Mouse (Mus musculus): ENCODE data around the gene Steap1. TPM values are rescaled to one million over a fixed set of nuclear protein-coding genes. Genes with fewer than 3 reads are reported as not detected.

Gene Steap1
- polyA plus RNA-seq, 1 experiment from 2014 or later: 10.3 TPM

DNA sequence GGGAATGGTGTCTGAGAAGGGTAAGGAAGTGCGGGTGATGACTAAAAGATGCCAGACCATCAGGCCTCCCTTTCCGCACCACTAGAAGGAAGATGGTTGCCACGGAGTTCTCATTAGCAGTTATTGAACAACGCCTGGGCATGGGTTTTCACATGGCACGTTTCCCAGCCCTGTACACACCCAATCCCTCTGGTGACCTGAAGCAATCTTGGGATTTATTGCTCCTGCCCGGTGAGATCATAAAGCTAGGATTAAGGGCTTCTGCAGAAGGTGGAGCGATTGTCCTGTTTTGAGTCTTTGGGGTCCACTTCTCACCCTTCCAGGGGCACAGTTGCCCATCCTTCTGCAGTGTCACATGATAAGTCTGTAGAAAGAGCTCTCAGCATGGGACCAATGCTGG is 26.9 kb downstream of the Steap1 start:
- ATAC-seq (ENCODE audit: low FRiP score, low TSS enrichment): no peak
- Histone ChIP-seq H3K27ac (ENCODE audit: low read depth, low read length) (no peak overlapping the region), H3K4me3 (ENCODE audit: low read length) (no peak overlapping the region), H3K4me1 (ENCODE audit: control insufficient read depth, insufficient read depth, low read length) (no peaks in the 10 kb centered on the region), H3K36me3 (ENCODE audit: control insufficient read depth, insufficient read depth, low read length) (no peaks in the 10 kb centered on the region), H3K27me3 (ENCODE audit: control insufficient read depth, insufficient read depth, low read length) (no peaks in the 10 kb centered on the region), H3K9ac (ENCODE audit: low read depth, low read length) (no peak overlapping the region), H3K9me3 (ENCODE audit: control insufficient read depth, low read length) (no peaks in the 10 kb centered on the region), H3K4me2 (replicated peaks; ENCODE audit: low read depth, low read length) (no peak overlapping the region)
- WGBS: 73% methylated on average over 7 of the region's 7 CpGs

- WGBS: 80% methylated on average over 4 of the region's 4 CpGs
- H3K27ac ChIP-seq (ENCODE audit: low read depth, low read length): no peak overlapping the region
- H3K36me3 ChIP-seq (ENCODE audit: control insufficient read depth, insufficient read depth, low read length): no peaks in the 10 kb centered on the region
These were observed 38.1 kb downstream of the Steap1 start for GRCm38 (mm10) chr5:5711032-5711431.

DNA sequence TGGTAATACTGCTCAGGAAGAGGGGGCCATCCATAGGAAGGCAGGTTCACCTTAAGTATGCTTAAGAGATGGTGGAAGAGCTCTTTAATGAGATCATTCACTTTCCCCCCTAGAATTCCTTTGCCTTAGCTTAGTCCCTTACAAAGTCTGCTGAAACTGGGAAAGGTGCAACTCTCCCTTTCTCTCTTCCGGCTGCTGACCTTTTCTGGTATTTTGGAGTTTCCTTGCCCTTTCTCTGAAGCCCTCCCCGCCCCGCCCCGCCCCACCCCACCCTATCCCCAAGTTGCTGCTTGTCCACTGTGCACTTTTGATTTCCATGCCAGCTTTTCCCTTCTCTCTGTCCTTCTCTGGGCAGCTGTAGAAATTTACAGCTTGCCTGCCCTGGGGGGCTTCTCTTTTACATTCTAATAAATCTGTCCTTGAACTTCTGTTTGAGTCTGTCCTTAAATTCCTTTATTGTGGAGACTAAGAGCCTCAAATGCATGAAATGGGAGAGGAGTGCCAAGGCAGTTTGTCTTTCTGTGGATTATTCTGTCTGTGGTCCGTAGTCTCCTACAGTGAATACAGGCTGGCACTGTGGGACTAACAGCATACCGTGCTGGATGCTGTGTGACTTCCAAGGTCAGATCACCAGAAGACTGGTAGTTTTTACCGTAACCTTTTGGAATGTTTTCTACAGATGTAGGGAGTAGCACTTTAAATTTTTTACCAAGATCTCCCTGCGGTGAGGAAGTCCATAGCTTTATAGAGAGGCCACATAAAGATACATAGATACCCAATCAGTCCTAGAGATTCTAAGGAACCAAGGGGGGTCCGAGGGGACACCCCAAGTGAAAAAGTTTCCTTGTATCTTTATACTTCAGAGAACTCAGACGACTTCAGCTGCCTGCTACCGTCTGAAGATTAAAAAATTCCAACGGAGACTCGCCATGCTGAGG is 41.5 kb downstream of the Steap1 start:
- Histone ChIP-seq H3K4me2 (replicated peaks; ENCODE audit: low read depth, low read length) (no peak overlapping the region), H3K9ac (ENCODE audit: low read depth, low read length) (no peak overlapping the region), H3K27me3 (ENCODE audit: control insufficient read depth, insufficient read depth, low read length) (no peaks in the 10 kb centered on the region), H3K4me1 (ENCODE audit: control insufficient read depth, insufficient read depth, low read length) (no peaks in the 10 kb centered on the region), H3K27ac (ENCODE audit: low read depth, low read length) (no peak overlapping the region), H3K4me3 (ENCODE audit: low read length) (no peak overlapping the region), H3K9me3 (ENCODE audit: control insufficient read depth, low read length) (no peaks in the 10 kb centered on the region), H3K36me3 (ENCODE audit: control insufficient read depth, insufficient read depth, low read length) (no peaks in the 10 kb centered on the region)
- 47% methylated on average over 13 of the region's 13 CpGs for WGBS
- ATAC-seq (ENCODE audit: low FRiP score, low TSS enrichment): no peak

More at GRCm38 (mm10) chr5:5711032-5711431, 38.1 kb downstream of the Steap1 start:
- H3K4me1 ChIP-seq (ENCODE audit: control insufficient read depth, insufficient read depth, low read length): no peaks in the 10 kb centered on the region
- no peak overlapping the region for H3K9ac ChIP-seq (ENCODE audit: low read depth, low read length)
- no peak overlapping the region for H3K4me3 ChIP-seq (ENCODE audit: low read length)
- H3K4me2 ChIP-seq (replicated peaks; ENCODE audit: low read depth, low read length): no peak overlapping the region
- H3K27me3 ChIP-seq (ENCODE audit: control insufficient read depth, insufficient read depth, low read length): no peaks in the 10 kb centered on the region
- H3K9me3 ChIP-seq (ENCODE audit: control insufficient read depth, low read length): no peaks in the 10 kb centered on the region
- ATAC-seq (ENCODE audit: low FRiP score, low TSS enrichment): no peak

- peak; percentile 91 for ATAC-seq (ENCODE audit: low FRiP score, low TSS enrichment)
- H3K4me3 ChIP-seq (ENCODE audit: low read length): no peak overlapping the region
These were observed 44.1 kb downstream of the Steap1 start for GRCm38 (mm10) chr5:5705019-5705418.

DNA sequence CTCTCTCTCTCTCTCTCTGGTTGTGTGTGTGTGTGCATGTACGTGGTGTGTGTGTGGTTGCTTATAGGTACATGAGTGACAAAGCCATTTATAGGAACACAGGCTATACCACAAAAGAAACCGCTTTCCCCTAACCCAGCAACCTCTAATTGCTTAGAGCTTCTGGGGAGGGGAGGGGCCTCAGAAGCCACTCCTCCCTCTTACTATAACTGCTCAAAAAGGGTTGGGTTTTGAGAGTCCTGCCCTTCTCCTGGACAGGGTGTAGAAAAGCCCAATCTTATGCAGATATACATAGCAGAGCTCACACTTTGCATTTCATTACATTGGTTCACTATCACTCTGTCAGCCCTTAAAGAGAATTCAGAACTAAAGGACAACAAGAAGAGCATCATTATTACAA is 48.7 kb downstream of the Steap1 start:
- Histone ChIP-seq H3K9me3 (ENCODE audit: control insufficient read depth, low read length) (no peaks in the 10 kb centered on the region), H3K4me3 (ENCODE audit: low read length) (no peak overlapping the region), H3K36me3 (ENCODE audit: control insufficient read depth, insufficient read depth, low read length) (no peaks in the 10 kb centered on the region), H3K4me2 (replicated peaks; ENCODE audit: low read depth, low read length) (no peak overlapping the region), H3K4me1 (ENCODE audit: control insufficient read depth, insufficient read depth, low read length) (no peaks in the 10 kb centered on the region), H3K27me3 (ENCODE audit: control insufficient read depth, insufficient read depth, low read length) (no peaks in the 10 kb centered on the region), H3K27ac (ENCODE audit: low read depth, low read length) (no peak overlapping the region), H3K9ac (ENCODE audit: low read depth, low read length) (no peak overlapping the region)
- WGBS: 100% methylated on average over 2 of the region's 2 CpGs
- no peak for ATAC-seq (ENCODE audit: low FRiP score, low TSS enrichment)

More at GRCm38 (mm10) chr5:5705019-5705418, 44.1 kb downstream of the Steap1 start:
- no peaks in the 10 kb centered on the region for H3K9me3 ChIP-seq (ENCODE audit: control insufficient read depth, low read length)
- WGBS: 11% methylated on average over 2 of the region's 2 CpGs
- H3K4me2 ChIP-seq (replicated peaks; ENCODE audit: low read depth, low read length): no peak overlapping the region
- H3K4me1 ChIP-seq (ENCODE audit: control insufficient read depth, insufficient read depth, low read length): no peaks in the 10 kb centered on the region
- H3K9ac ChIP-seq (ENCODE audit: low read depth, low read length): no peak overlapping the region
- no peaks in the 10 kb centered on the region for H3K27me3 ChIP-seq (ENCODE audit: control insufficient read depth, insufficient read depth, low read length)
- H3K27ac ChIP-seq (ENCODE audit: low read depth, low read length): no peak overlapping the region
- no peaks in the 10 kb centered on the region for H3K36me3 ChIP-seq (ENCODE audit: control insufficient read depth, insufficient read depth, low read length)

- no peak for ATAC-seq (ENCODE audit: low FRiP score, low TSS enrichment)
These were observed 50.3 kb downstream of the Steap1 start for GRCm38 (mm10) chr5:5698830-5699229.

DNA sequence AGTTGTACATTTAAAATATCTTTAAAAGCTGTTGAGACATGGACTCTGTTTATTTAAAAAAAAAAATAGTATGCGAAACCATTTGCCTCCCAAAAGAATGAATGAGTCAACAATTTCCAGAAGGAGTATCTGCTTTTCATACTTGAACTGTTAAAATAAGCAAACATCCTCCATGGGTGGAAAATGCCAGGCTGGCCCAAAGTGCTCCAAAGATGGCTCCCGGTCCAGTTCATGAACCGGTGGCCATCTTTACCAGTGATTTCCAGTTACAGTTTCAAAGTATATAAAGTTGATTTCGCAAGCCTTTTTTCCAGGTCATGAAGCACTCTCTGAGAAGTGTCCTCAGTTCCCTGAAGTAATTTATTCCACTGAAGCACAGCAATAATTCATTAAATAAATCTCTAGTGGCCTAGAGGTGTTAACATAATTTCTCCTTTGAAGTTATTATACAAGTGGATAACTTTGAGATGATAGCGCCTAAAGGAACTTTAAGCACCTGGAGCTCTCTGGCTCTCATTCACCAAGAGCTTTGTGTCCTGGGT is 53.7 kb downstream of the Steap1 start:
- no peak for ATAC-seq (ENCODE audit: low FRiP score, low TSS enrichment)
- WGBS: 87% methylated on average over 5 of the region's 5 CpGs
- no peak overlapping the region for H3K4me3 ChIP-seq (ENCODE audit: low read length)
- H3K4me2 ChIP-seq (replicated peaks; ENCODE audit: low read depth, low read length): no peak overlapping the region
- no peak overlapping the region for H3K27ac ChIP-seq (ENCODE audit: low read depth, low read length)
- H3K27me3 ChIP-seq (ENCODE audit: control insufficient read depth, insufficient read depth, low read length): no peaks in the 10 kb centered on the region
- H3K9ac ChIP-seq (ENCODE audit: low read depth, low read length): no peak overlapping the region
- H3K36me3 ChIP-seq (ENCODE audit: control insufficient read depth, insufficient read depth, low read length): no peaks in the 10 kb centered on the region
- H3K4me1 ChIP-seq (ENCODE audit: control insufficient read depth, insufficient read depth, low read length): no peaks in the 10 kb centered on the region
- H3K9me3 ChIP-seq (ENCODE audit: control insufficient read depth, low read length): no peaks in the 10 kb centered on the region

More at GRCm38 (mm10) chr5:5698830-5699229, 50.3 kb downstream of the Steap1 start:
- Histone ChIP-seq H3K9me3 (ENCODE audit: control insufficient read depth, low read length) (no peaks in the 10 kb centered on the region), H3K27me3 (ENCODE audit: control insufficient read depth, insufficient read depth, low read length) (no peaks in the 10 kb centered on the region), H3K36me3 (ENCODE audit: control insufficient read depth, insufficient read depth, low read length) (no peaks in the 10 kb centered on the region), H3K4me3 (ENCODE audit: low read length) (no peak overlapping the region), H3K4me2 (replicated peaks; ENCODE audit: low read depth, low read length) (no peak overlapping the region), H3K27ac (ENCODE audit: low read depth, low read length) (no peak overlapping the region), H3K9ac (ENCODE audit: low read depth, low read length) (no peak overlapping the region), H3K4me1 (ENCODE audit: control insufficient read depth, insufficient read depth, low read length) (no peaks in the 10 kb centered on the region)
- WGBS: 67% methylated on average over 3 of the region's 3 CpGs

DNA sequence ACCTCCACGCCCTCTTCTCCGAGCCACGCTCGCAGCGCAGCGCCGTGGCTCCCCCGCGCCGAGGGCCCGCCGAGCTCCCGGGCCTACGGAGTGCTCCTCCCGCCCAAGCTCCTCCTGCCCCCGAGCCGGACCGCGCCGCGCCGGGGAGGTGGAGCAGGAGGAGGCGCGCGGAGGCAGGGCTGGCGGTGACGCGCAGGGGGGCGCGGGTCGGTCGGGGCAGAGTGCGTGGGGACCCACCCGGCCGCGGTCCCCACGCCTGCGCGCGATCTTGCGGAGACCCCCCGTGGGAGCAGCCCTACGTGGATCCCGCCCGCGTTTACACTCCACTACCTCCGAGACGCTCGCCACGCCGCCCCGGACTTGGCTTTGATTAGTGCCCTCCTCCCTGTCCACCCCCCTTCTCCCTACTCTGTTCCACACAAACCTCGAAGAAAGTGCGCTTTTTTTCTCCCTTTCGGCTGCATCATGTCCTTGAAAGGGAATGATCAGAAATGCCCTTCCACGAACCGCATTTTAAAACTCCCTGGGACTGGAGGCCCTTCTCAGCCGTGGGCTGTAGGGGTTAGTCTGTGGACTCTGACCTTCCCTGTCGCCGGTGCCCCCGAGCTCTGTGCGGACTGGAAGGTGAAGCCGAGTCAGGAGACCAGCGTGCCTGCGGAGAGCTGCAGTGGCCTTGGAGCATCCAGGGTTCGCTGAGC is 55.0 kb downstream of the Steap1 start, which contains the start of gene Steap2:
TSS of gene Steap2 (minus strand) at position 623 of the 698 bp plus-strand sequence.
- H3K4me2 ChIP-seq (replicated peaks; ENCODE audit: low read depth, low read length): peak within 1 kb of the TSS; percentile 59
- peak within 1 kb of the TSS; percentile 70 for H3K4me3 ChIP-seq (ENCODE audit: low read length)
- H3K9ac ChIP-seq (ENCODE audit: low read depth, low read length): peak within 1 kb of the TSS; percentile 78
- no peaks in the 10 kb centered on the region for H3K36me3 ChIP-seq (ENCODE audit: control insufficient read depth, insufficient read depth, low read length)
- no peaks in the 10 kb centered on the region for H3K27me3 ChIP-seq (ENCODE audit: control insufficient read depth, insufficient read depth, low read length)
- WGBS: under 1% methylated on average over 36 of the region's 66 CpGs
- peak within 1 kb of the TSS; percentile 77 for H3K27ac ChIP-seq (ENCODE audit: low read depth, low read length)
- no peaks in the 10 kb centered on the region for H3K4me1 ChIP-seq (ENCODE audit: control insufficient read depth, insufficient read depth, low read length)
- no peaks in the 10 kb centered on the region for H3K9me3 ChIP-seq (ENCODE audit: control insufficient read depth, low read length)
- peak; percentile 92 for ATAC-seq (ENCODE audit: low FRiP score, low TSS enrichment)

Data from kidney, embryonic 14.5 days (tissue).